Mouse (Mus musculus) G1E (cell line): ENCODE data around the gene Gab1.

ENCODE experiments used
- CTCF ChIP-seq: IDR thresholded peaks from 2 replicates; pipeline ENCODE4 v1.5.1; 2012; ENCODE audit warnings: low read depth, low read length, inconsistent platforms, mixed read lengths
- GATA1 ChIP-seq: IDR thresholded peaks from 2 replicates; pipeline ENCODE4 v1.6.1; 2012; ENCODE audit warnings: borderline replicate concordance, low read length, inconsistent platforms, mixed read lengths
- TAL1 ChIP-seq: conservative IDR thresholded peaks from 2 replicates; pipeline ENCODE4 v1.6.1; 2012; ENCODE audit warnings: low read depth, low read length, inconsistent platforms, mixed read lengths

DNA sequence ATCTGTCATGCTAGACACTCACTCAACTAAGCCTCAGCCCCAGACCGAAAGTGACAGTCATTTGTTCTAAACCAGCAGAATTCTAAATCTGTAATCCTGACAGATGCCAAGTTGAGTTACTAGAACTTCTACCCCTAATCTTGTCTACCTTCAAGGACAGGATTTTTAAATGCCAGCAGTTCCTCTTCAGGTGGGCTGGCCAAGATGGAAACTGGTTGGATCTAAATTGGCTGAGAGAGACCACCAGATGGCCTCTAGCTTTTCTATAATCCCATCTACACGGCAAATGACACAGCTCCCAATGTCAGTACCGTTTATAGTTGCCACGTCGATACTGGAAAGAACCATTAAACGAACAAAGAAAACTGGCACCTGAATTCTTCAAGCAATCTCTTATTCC is 8.9 kb downstream of the Gab1 start:
- no peak for TF ChIP-seq CTCF
- TF ChIP-seq GATA1, result no peak
- TF ChIP-seq TAL1, result no peak
